Mouse (Mus musculus) heart, embryonic 16.5 days (tissue): ENCODE data around the gene Eef1akmt2. TPM values are rescaled to one million over a fixed set of nuclear protein-coding genes. Genes with fewer than 3 reads are reported as not detected.

Experiments used
- ATAC-seq: fragments of 200-750 bp; cut with Nextera tagmentation; replicated peaks from 2 replicates; pipeline ENCODE4 v1.8.0; 2017; ENCODE audit warnings: moderate number of reproducible peaks; ENCODE audit not compliant: insufficient read depth, low FRiP score; ENCODE audit errors: extremely low read depth
- H3K27ac ChIP-seq: fragments of 300-500 bp; sonication (generic); 2 replicates; pipeline ENCODE4 v1.5.1; 2014; ENCODE audit warnings: mild to moderate bottlenecking, low read length, control low read depth, moderate library complexity
- H3K27me3 ChIP-seq: fragments of 300-500 bp; sonication (generic); 2 replicates; pipeline ENCODE4 v1.6.1; 2014; ENCODE audit warnings: low read length, mixed read lengths; ENCODE audit not compliant: control insufficient read depth, insufficient read depth
- H3K36me3 ChIP-seq: fragments of 300-500 bp; sonication (generic); 2 replicates; pipeline ENCODE4 v1.6.1; 2014; ENCODE audit not compliant: control insufficient read depth, insufficient read depth
- H3K4me1 ChIP-seq: fragments of 300-500 bp; sonication (generic); 2 replicates; pipeline ENCODE4 v1.6.1; 2014; ENCODE audit warnings: low read length, mixed read lengths; ENCODE audit not compliant: control insufficient read depth, insufficient read depth
- H3K4me2 ChIP-seq: fragments of 300-500 bp; sonication (generic); 2 replicates; pipeline ENCODE4 v1.6.1; 2014; ENCODE audit warnings: low read depth, mild to moderate bottlenecking, control low read depth, low read length
- H3K4me3 ChIP-seq: fragments of 300-500 bp; sonication (generic); 2 replicates; pipeline ENCODE4 v1.5.1; 2014; ENCODE audit warnings: mild to moderate bottlenecking, control low read depth, low read length
- H3K9ac ChIP-seq: fragments of 300-500 bp; sonication (generic); 2 replicates; pipeline ENCODE4 v1.6.1; 2014; ENCODE audit warnings: low read length, control low read depth
- H3K9me3 ChIP-seq: fragments of 300-500 bp; sonication (generic); replicated peaks from 2 replicates; pipeline ENCODE4 v1.6.1; 2016; ENCODE audit warnings: low read length; ENCODE audit not compliant: control insufficient read depth
- WGBS: fragments of 180-500 bp; shearing (Covaris S2); extraction: QIAGEN DNeasy Blood & Tissue Kit; methylation state at CpG from one replicate; pipeline ENCODE4 v1.1.7; 2014; 5-methylcytosine and 5-hydroxymethylcytosine counted together
- polyA plus RNA-seq: library from polyadenylated mRNA; unstranded; fragments of >200 nt; fragmentation: Nextera tagmentation; extraction: Ambion mirVana; gene quantifications from 2 replicates; pipeline ENCODE4 v1.2.1, GENCODE M21; 2015

The Eef1akmt2 gene
- polyA plus RNA-seq = 35.1 and 43.0 TPM in 2 replicates

DNA sequence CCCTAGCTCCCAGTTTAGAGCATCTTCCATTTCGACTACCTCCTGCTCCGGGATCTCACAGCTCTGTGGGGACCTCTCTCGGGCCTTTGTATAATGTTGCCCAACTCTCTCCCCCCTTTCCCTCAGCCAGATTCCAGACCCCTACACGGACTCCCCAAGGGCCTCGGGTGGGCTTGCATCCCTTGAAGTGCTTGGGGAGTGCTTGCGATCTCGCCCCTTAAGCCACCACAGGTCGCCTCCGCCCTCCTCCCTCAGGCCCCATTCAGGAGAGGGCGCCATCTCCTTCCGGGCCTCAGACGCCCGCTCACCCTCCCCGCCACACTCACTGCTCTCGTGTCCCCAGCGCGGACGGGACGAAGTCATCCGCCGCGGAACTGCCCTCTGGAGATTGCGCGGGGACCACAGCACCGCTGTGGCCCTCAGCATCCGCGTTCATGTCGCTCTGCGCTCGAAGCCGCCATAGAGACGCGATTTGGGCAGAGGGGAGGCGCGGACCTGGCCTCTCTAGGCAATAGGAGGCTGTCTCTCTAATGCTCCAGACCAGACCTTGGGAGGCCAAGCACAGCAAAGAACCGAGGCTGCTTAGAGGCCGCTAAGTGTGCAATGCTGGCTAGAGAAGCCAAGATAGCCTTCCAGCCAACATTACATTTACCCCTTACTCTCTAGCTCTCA is at the start of gene Eef1akmt2:
Gene Eef1akmt2, minus strand, starts transcription at position 501 of the 672 bp plus-strand sequence.
- WGBS = under 1% methylated on average over 37 of the region's 37 CpGs
- peaks cover 18% of the 10 kb centered on the region; the same call in 1 of the 2 replicates for H3K36me3 ChIP-seq
- H3K27me3 ChIP-seq = no peaks in the 10 kb centered on the region
- H3K27ac ChIP-seq = peak within 1 kb of the TSS; percentile 96
- H3K4me2 ChIP-seq = peak within 1 kb of the TSS; percentile 79
- peak within 1 kb of the TSS; percentile 80 for H3K4me3 ChIP-seq
- peak; percentile 95 for ATAC-seq
- H3K9ac ChIP-seq = peak within 1 kb of the TSS; percentile 85
- peaks cover 8% of the 10 kb centered on the region for H3K4me1 ChIP-seq
- H3K9me3 ChIP-seq = no peaks in the 10 kb centered on the region

DNA sequence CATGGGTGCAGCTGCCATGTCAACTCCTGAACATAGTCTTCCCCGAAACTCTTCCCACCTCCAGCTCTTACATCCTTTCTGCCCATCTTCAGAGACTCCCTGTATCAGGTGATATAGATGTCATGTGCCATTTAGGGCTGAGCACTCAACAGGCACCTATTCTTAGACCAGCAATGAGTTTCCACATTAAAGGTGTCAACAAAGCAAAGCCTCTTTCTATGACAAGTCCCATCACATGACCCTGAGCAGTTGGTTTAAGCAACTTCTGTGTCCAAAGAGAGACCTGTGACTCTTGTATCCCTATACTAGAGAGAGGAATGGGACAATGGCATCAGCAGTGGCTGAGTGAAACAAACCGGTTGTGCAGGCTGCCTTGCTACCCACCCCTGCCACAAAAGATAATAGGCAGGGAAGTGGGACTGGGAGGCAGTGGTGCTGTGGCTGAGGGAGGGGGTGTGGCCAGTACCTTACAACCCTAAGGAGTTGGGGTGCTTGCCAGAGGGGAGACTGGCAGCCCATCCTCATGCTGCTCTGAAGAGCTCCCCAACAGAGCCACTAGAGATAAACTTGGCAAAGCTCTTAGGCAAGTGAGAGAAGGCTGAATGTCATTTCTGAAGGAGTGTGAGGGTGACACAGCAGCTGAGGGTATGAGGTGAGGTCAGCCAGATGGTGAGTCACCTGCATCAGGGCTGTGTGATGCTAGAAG is 48.5 kb upstream of the Eef1akmt2 start:
- Histone ChIP-seq H3K27me3 (no peaks in the 10 kb centered on the region), H3K27ac (peak overlapping the region; percentile 60), H3K4me2 (no peak overlapping the region), H3K36me3 (no peaks in the 10 kb centered on the region), H3K4me1 (peaks cover 16% of the 10 kb centered on the region), H3K9me3 (0 out of 2 replicates have a peak, but pooled peaks cover 2% of the 10 kb centered on the region), H3K4me3 (no peak overlapping the region), H3K9ac (no peak overlapping the region)
- ATAC-seq = peak; percentile 74
- 14% methylated on average over 2 of the region's 2 CpGs for WGBS

DNA sequence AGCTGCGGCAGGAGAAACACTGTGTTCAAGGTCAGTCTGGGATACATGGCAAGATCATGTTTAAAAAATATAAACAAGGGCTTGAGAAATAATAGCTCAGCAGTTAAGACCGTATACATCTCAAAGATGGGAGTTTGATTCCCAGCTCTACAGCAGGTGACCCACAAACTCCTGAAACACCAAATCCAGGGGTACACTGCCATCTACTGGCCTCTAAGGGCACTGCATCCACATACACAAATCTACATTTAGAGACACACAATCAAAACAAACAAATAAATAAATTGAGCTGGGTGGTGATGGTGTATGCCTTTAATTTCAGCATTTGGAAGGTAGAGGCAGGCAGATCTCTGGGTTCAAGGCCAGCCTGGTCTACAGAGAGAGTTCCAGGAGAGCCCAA is 45.8 kb upstream of the Eef1akmt2 start:
- Histone ChIP-seq H3K9ac (no peak overlapping the region), H3K4me1 (peaks cover 29% of the 10 kb centered on the region), H3K27ac (no peak overlapping the region), H3K4me3 (no peak overlapping the region), H3K9me3 (0 out of 2 replicates have a peak, but pooled peaks cover 2% of the 10 kb centered on the region), H3K36me3 (no peaks in the 10 kb centered on the region), H3K27me3 (no peaks in the 10 kb centered on the region), H3K4me2 (no peak overlapping the region)
- WGBS = 83% methylated on average over 2 of the region's 2 CpGs
- no peak for ATAC-seq

DNA sequence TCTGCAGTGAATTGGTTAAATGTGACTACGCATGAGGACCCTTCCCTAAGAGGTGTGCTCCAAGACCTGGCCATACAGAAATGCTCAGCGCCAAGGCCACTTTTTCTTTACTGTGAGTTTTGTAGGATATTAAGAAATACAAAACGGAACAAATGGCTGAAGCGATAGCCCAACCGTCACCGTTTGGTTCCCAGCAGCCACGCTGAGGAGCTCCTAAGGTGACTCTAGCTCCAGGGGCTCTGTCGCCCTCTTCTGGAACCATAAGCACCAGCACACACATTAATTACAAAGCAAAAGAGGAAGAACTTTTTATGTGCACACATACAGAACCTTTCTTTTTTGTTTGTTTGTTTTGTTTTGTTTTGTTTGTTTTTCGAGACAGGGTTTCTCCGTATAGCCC is 44.8 kb upstream of the Eef1akmt2 start:
- WGBS = 89% methylated on average over 10 of the region's 10 CpGs
- ATAC-seq = no peak
- Histone ChIP-seq H3K9me3 (0 out of 2 replicates have a peak, but pooled peaks cover 2% of the 10 kb centered on the region), H3K36me3 (no peaks in the 10 kb centered on the region), H3K9ac (no peak overlapping the region), H3K4me2 (no peak overlapping the region), H3K4me3 (no peak overlapping the region), H3K4me1 (peaks cover 29% of the 10 kb centered on the region), H3K27ac (no peak overlapping the region), H3K27me3 (no peaks in the 10 kb centered on the region)

DNA sequence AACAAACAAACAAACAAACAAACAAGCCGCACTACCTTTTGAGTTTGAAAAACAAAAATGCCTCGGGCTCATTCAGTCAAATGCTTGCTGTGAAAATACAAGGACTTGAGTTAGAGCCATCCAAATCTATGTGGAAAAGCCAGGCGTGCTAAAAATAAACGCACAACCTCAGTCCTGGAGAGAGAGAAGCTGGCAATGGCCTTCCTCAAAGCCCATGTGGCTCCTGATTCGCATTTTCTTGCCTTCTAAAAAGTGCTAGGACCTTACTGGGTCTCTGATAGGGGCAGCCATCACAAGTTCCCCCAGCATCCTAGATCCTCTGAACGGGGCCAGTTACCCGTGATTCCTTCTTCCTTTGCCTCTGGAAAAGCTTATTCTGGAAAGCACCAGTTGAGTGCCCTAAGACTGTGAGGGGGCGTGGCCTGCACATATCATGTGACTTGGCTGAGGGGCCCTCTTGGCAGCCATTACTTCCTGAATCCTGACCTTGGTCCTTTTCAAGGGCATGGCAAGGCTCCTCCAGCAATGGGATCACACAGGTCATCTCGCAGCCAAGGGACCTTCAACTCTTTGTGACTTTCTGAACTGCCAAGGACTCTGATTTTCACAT is 43.8 kb upstream of the Eef1akmt2 start:
- peak overlapping the region; percentile 12; the same call in 1 of the 2 replicates for H3K4me2 ChIP-seq
- H3K27me3 ChIP-seq = no peaks in the 10 kb centered on the region
- H3K9me3 ChIP-seq = 0 out of 2 replicates have a peak, but pooled peaks cover 2% of the 10 kb centered on the region
- H3K36me3 ChIP-seq = no peaks in the 10 kb centered on the region
- WGBS = 63% methylated on average over 9 of the region's 9 CpGs
- peak overlapping the region; percentile 87 for H3K27ac ChIP-seq
- ATAC-seq = no peak
- peaks cover 25% of the 10 kb centered on the region for H3K4me1 ChIP-seq
- no peak overlapping the region for H3K9ac ChIP-seq
- H3K4me3 ChIP-seq = no peak overlapping the region

DNA sequence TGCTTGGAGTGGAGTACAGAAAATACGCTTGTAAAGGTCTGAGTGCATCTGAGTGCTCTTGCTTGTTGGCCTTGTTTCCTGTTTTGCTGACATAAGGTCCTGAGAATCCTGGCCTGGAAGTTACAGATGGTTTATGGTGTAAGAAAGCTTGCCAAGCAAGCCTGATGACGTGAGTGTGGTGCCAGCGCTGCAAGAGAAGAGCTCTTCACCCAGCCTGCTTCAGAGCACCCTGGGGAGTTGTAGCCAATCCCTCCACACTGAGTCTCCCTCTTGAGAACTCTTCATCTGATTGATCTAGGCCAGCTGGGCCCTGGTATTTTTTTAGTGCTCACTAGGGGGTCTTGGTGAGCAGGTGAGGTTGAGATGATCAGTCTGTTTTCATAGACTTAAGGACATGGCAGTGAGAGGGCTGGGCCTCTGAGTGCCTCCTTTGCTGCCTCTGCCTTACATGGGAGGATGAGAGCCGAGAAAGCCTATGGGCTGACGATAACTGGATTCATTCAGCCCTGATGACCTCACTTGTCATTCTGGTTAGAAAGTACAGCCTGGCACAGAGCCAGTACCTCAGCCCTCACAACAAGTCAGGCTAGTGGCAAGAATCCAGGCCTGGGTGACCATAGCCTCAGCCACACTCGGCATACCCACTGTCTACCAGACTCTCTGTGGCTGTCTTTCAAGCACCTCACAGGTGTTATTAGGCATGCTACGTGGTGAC is 42.5 kb upstream of the Eef1akmt2 start:
- ATAC-seq = peak; percentile 55; the same call in 1 of the 2 replicates
- 44% methylated on average over 7 of the region's 7 CpGs for WGBS

DNA sequence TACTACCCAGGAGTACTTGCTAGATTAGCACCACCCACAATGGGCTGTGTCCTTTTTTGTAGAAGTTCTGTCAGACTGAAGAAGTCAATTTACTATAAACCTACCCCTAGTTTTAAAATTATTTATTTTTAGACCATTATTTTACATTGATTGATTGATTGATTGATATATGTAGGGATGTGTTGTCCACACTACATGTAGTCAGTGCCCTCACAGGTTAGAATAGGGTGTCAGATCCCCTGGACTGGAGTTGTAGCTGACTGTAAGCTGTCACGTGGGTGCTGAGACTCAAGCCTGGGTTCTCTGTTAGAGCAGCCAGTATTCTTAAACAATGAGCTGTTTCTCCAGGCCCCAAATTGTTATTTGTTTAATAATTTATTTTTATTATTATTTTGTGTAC is 40.9 kb upstream of the Eef1akmt2 start:
- Histone ChIP-seq H3K36me3 (no peaks in the 10 kb centered on the region), H3K9ac (no peak overlapping the region), H3K4me2 (no peak overlapping the region), H3K27me3 (no peaks in the 10 kb centered on the region), H3K27ac (no peak overlapping the region), H3K4me1 (peaks cover 17% of the 10 kb centered on the region), H3K4me3 (no peak overlapping the region), H3K9me3 (0 out of 2 replicates have a peak, but pooled peaks cover 2% of the 10 kb centered on the region)
- ATAC-seq = no peak
- 72% methylated on average over 1 of the region's 1 CpGs for WGBS

More for the DNA sequence above, 42.5 kb upstream of the Eef1akmt2 start:
- Histone ChIP-seq H3K4me1 (peaks cover 17% of the 10 kb centered on the region), H3K9me3 (0 out of 2 replicates have a peak, but pooled peaks cover 2% of the 10 kb centered on the region), H3K36me3 (no peaks in the 10 kb centered on the region), H3K27ac (peak overlapping the region; percentile 87), H3K4me2 (no peak overlapping the region), H3K9ac (no peak overlapping the region), H3K27me3 (no peaks in the 10 kb centered on the region), H3K4me3 (no peak overlapping the region)

DNA sequence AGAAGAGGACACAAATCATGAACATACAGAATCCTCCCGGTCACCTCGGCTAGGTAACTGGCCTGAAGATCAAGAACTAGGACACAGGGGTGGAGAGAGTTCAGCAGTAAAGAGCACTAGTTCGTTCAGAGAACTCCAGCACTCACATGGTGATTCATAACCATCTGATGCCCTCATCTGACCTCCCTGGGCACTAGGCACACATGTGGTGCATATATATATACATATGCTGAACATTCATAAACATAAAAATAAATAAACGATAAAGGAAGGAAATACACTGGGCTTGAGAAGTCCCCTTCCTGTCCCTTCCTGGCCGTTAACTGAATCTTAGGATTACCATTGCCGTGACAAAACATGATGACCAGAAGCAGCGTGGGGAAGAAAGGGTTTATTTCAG is 40.3 kb upstream of the Eef1akmt2 start:
- Histone ChIP-seq H3K27ac (no peak overlapping the region), H3K27me3 (no peaks in the 10 kb centered on the region), H3K4me2 (no peak overlapping the region), H3K9me3 (0 out of 2 replicates have a peak, but pooled peaks cover 2% of the 10 kb centered on the region), H3K4me3 (no peak overlapping the region), H3K9ac (no peak overlapping the region), H3K36me3 (no peaks in the 10 kb centered on the region), H3K4me1 (peaks cover 17% of the 10 kb centered on the region)
- 70% methylated on average over 7 of the region's 7 CpGs for WGBS
- ATAC-seq = no peak
